Mouse (Mus musculus): Measurements from ENCODE around the gene Klhdc10. TPM values are rescaled to one million over a fixed set of nuclear protein-coding genes. Genes with fewer than 3 reads are reported as not detected.
A peak's percentile ranks its signal among the peaks of the same experiment; 100 is the strongest.

Gene Klhdc10
- total and polyA plus RNA-seq, 2 experiments from 2014 or later: 28.5 to 116 TPM

DNA sequence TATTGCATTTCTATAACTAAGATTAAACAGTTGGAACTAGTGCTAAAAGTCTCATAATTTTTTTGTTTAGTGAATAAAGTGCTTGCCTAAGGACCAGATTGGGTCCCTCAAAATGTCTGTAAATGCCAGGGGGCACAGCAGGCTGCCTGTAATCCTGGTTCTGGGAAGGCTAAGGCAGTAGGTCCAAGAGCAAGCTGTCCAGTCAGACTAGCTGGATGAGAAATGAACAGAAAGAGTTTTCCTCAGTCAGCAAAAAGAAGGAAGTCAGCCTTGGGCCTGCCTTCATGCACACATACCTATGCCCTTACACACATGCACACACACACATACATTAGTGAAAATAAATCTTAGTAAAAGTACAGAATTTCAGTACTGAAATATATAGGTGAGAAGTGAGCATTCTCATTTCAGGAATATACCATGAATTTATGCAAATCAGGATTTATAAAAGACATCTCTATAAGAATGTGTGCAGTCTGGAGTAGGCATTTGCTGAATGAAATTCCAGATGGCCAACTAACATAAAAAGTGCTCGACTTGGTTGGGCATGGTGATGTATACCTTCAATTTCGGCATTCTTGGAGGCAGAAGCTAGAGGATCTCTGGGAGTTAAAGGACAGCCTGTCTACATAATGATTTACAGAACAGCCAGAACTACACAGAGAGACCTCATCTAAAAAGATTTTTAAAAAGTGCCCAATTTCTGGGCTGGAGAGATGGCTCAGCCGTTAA is 31.0 kb downstream of the Klhdc10 start:
- H3K4me2 ChIP-seq (ENCODE audit: low read depth, low read length, poor library complexity, severe bottlenecking): no peak overlapping the region
- WGBS: 81% methylated on average over 3 of the region's 3 CpGs

GRCm38 (mm10) chr6:30436476-30436875 is 34.8 kb downstream of the Klhdc10 start:
- Histone ChIP-seq H3K27ac (ENCODE audit: low read depth, low read length) (no peak overlapping the region), H3K4me1 (ENCODE audit: insufficient read depth, low read length) (no peaks in the 10 kb centered on the region), H3K27me3 (ENCODE audit: insufficient read depth, low read length) (no peaks in the 10 kb centered on the region), H3K9me3 (ENCODE audit: low read length) (no peaks in the 10 kb centered on the region), H3K36me3 (ENCODE audit: insufficient read depth, low read length) (peaks cover 2% of the 10 kb centered on the region; the same call in 1 of the 2 replicates), H3K4me3 (ENCODE audit: low read depth, low read length) (no peak overlapping the region), H3K9ac (replicated peaks; ENCODE audit: low read length, poor library complexity, severe bottlenecking) (no peak overlapping the region), H3K4me2 (ENCODE audit: low read depth, low read length, poor library complexity, severe bottlenecking) (no peak overlapping the region)
- DNase-seq (ENCODE audit: low spot score) (no peak), ATAC-seq (ENCODE audit: low FRiP score) (no peak)
- 93% methylated on average over 3 of the region's 3 CpGs for WGBS
- TF ChIP-seq CTCF (IDR thresholded peaks at IDR 0.05): no peak

More for the DNA sequence above, 31.0 kb downstream of the Klhdc10 start:
- no peak for DNase-seq (ENCODE audit: low spot score)
- Histone ChIP-seq H3K36me3 (ENCODE audit: insufficient read depth, low read length) (no peaks in the 10 kb centered on the region), H3K9ac (replicated peaks; ENCODE audit: low read length, poor library complexity, severe bottlenecking) (no peak overlapping the region), H3K9me3 (ENCODE audit: low read length) (no peaks in the 10 kb centered on the region), H3K4me1 (ENCODE audit: insufficient read depth, low read length) (no peaks in the 10 kb centered on the region), H3K27ac (ENCODE audit: low read depth, low read length) (no peak overlapping the region), H3K4me3 (ENCODE audit: low read depth, low read length) (no peak overlapping the region), H3K27me3 (ENCODE audit: insufficient read depth, low read length) (no peaks in the 10 kb centered on the region)
- no peak for TF ChIP-seq CTCF (IDR thresholded peaks at IDR 0.05)
- ATAC-seq (ENCODE audit: low FRiP score): no peak

GRCm38 (mm10) chr6:30437054-30437453 is 35.4 kb downstream of the Klhdc10 start:
- WGBS: 83% methylated on average over 3 of the region's 3 CpGs
- Histone ChIP-seq H3K9ac (replicated peaks; ENCODE audit: low read length, poor library complexity, severe bottlenecking) (no peak overlapping the region), H3K4me3 (ENCODE audit: low read depth, low read length) (no peak overlapping the region), H3K36me3 (ENCODE audit: insufficient read depth, low read length) (peaks cover 7% of the 10 kb centered on the region), H3K27ac (ENCODE audit: low read depth, low read length) (no peak overlapping the region), H3K4me1 (ENCODE audit: insufficient read depth, low read length) (no peaks in the 10 kb centered on the region), H3K27me3 (ENCODE audit: insufficient read depth, low read length) (no peaks in the 10 kb centered on the region), H3K4me2 (ENCODE audit: low read depth, low read length, poor library complexity, severe bottlenecking) (no peak overlapping the region), H3K9me3 (ENCODE audit: low read length) (no peaks in the 10 kb centered on the region)
- DNase-seq (ENCODE audit: low spot score): no peak
- TF ChIP-seq CTCF (IDR thresholded peaks at IDR 0.05): no peak
- no peak for ATAC-seq (ENCODE audit: low FRiP score)

DNA sequence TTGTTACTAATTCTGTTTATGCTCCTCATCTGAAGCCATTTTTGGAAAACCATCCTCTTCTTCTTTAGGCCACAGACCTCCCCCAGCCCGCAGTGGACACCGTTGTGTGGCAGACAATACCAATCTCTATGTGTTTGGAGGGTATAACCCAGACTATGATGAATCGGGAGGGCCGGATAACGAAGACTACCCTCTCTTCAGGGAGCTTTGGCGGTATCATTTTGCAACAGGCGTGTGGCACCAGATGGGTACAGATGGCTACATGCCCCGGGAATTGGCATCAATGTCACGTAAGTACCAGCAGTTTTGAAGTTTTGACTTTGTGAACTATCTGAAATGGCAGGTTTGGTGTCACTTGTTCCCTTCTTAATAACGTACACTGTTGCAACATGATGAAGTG is 37.9 kb downstream of the Klhdc10 start:
- H3K9me3 ChIP-seq (ENCODE audit: low read length): no peaks in the 10 kb centered on the region
- DNase-seq (ENCODE audit: low spot score): no peak
- WGBS: 97% methylated on average over 10 of the region's 10 CpGs
- peaks cover 17% of the 10 kb centered on the region for H3K36me3 ChIP-seq (ENCODE audit: insufficient read depth, low read length)
- no peak for ATAC-seq (ENCODE audit: low FRiP score)
- no peak for TF ChIP-seq CTCF (IDR thresholded peaks at IDR 0.05)
- H3K27me3 ChIP-seq (ENCODE audit: insufficient read depth, low read length): no peaks in the 10 kb centered on the region
- H3K4me1 ChIP-seq (ENCODE audit: insufficient read depth, low read length): no peaks in the 10 kb centered on the region
- H3K4me2 ChIP-seq (ENCODE audit: low read depth, low read length, poor library complexity, severe bottlenecking): no peak overlapping the region
- no peak overlapping the region for H3K4me3 ChIP-seq (ENCODE audit: low read depth, low read length)
- no peak overlapping the region for H3K9ac ChIP-seq (replicated peaks; ENCODE audit: low read length, poor library complexity, severe bottlenecking)
- H3K27ac ChIP-seq (ENCODE audit: low read depth, low read length): no peak overlapping the region

- Histone ChIP-seq H3K27me3 (ENCODE audit: insufficient read depth, low read length) (no peaks in the 10 kb centered on the region), H3K36me3 (ENCODE audit: insufficient read depth, low read length) (peaks cover 20% of the 10 kb centered on the region; the same call in 1 of the 2 replicates), H3K27ac (ENCODE audit: low read depth, low read length) (no peak overlapping the region), H3K4me1 (ENCODE audit: insufficient read depth, low read length) (peaks cover 16% of the 10 kb centered on the region), H3K9me3 (ENCODE audit: low read length) (no peaks in the 10 kb centered on the region), H3K4me3 (ENCODE audit: low read depth, low read length) (no peak overlapping the region), H3K4me2 (ENCODE audit: low read depth, low read length, poor library complexity, severe bottlenecking) (no peak overlapping the region), H3K9ac (replicated peaks; ENCODE audit: low read length, poor library complexity, severe bottlenecking) (no peak overlapping the region)
- DNase-seq (ENCODE audit: low spot score) (no peak), ATAC-seq (ENCODE audit: low FRiP score) (no peak)
- 92% methylated on average over 7 of the region's 7 CpGs for WGBS
- TF ChIP-seq CTCF (IDR thresholded peaks at IDR 0.05): peak; percentile 27
Measured at GRCm38 (mm10) chr6:30456991-30457390, 55.3 kb downstream of the Klhdc10 start.

DNA sequence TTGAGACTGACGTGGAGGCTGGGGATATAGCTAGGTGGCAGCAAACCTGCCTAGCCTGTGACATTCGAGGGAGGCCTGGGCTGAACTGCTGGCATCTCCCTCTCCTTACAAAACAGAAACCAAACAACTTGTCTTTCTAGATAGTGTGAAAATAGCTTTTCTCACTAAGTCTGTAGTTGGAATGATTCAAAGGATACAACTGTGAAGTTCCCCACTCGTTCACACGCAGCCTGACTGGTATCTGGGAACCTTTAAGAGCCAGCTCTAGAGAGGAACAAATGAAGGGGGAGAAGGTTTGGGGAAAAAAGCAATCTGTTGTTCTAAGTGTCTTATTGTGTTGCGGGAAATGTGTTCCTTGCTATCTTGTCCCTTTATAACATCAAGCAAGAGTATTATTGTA is 57.0 kb downstream of the Klhdc10 start:
- no peaks in the 10 kb centered on the region for H3K27me3 ChIP-seq (ENCODE audit: insufficient read depth, low read length)
- H3K36me3 ChIP-seq (ENCODE audit: insufficient read depth, low read length): peaks cover 11% of the 10 kb centered on the region; the same call in 1 of the 2 replicates
- peak overlapping the region; percentile 97; the same call in 1 of the 2 replicates for H3K27ac ChIP-seq (ENCODE audit: low read depth, low read length)
- H3K4me1 ChIP-seq (ENCODE audit: insufficient read depth, low read length): peaks cover 18% of the 10 kb centered on the region
- no peak overlapping the region for H3K4me3 ChIP-seq (ENCODE audit: low read depth, low read length)
- H3K9me3 ChIP-seq (ENCODE audit: low read length): no peaks in the 10 kb centered on the region
- DNase-seq (ENCODE audit: low spot score) (no peak), ATAC-seq (ENCODE audit: low FRiP score) (no peak)
- no peak overlapping the region for H3K9ac ChIP-seq (replicated peaks; ENCODE audit: low read length, poor library complexity, severe bottlenecking)
- 71% methylated on average over 5 of the region's 5 CpGs for WGBS
- TF ChIP-seq CTCF (IDR thresholded peaks at IDR 0.05): peak; percentile 50
- H3K4me2 ChIP-seq (ENCODE audit: low read depth, low read length, poor library complexity, severe bottlenecking): no peak overlapping the region
